In genomic region chr7:137437440-137438178, GRCm38 (mm10) we compare ENCODE assay signal across 7 mouse cellular contexts. TPM values are rescaled to one million over a fixed set of nuclear protein-coding genes. Genes with fewer than 3 reads are reported as not detected.
DNase-seq lines count a peak whose midpoint lies in the region; ATAC-seq and TF ChIP-seq lines count a peak whose summit lies in the region.

Glrx3 (plus strand) TSS chr7:137437614.

- peak within 1 kb of the TSS; percentile 95 for H3K27ac ChIP-seq in embryonic facial prominence, embryonic 10.5 days (replicated peaks)
- peak within 1 kb of the TSS; percentile 75 for H3K27ac ChIP-seq in intestine, postnatal 0 days (ENCODE audit: low read depth, low read length)
- H3K27ac ChIP-seq in midbrain, embryonic 12.5 days (replicated peaks) = peak within 1 kb of the TSS; percentile 79
- H3K27ac ChIP-seq in small intestine, adult 2 months (ENCODE audit: insufficient read depth, low read depth, low read length) = no peak within 1 kb of the TSS

- peaks cover 8% of the 10 kb centered on the region for H3K36me3 ChIP-seq in embryonic facial prominence, embryonic 10.5 days (replicated peaks)
- H3K36me3 ChIP-seq in intestine, postnatal 0 days (ENCODE audit: control insufficient read depth, insufficient read depth) = no peaks in the 10 kb centered on the region
- H3K36me3 ChIP-seq in midbrain, embryonic 12.5 days = no peaks in the 10 kb centered on the region
- no peaks in the 10 kb centered on the region for H3K36me3 ChIP-seq in small intestine, adult 2 months (ENCODE audit: control insufficient read depth, insufficient read depth, low read length)

- peak; percentile 97 for DNase-seq in adrenal gland, postnatal 10 days
- peak; percentile 96 for DNase-seq in embryonic facial prominence, embryonic 10.5 days (ENCODE audit: low spot score)
- DNase-seq in gonadal fat pad, adult 2 months (ENCODE audit: low read depth) = no peak
- DNase-seq in left cerebral cortex, postnatal 4 days = peak; percentile 94

- no peaks in the 10 kb centered on the region for H3K9me3 ChIP-seq in embryonic facial prominence, embryonic 10.5 days
- H3K9me3 ChIP-seq in intestine, postnatal 0 days (ENCODE audit: control insufficient read depth) = no peaks in the 10 kb centered on the region
- no peaks in the 10 kb centered on the region for H3K9me3 ChIP-seq in midbrain, embryonic 12.5 days

- WGBS in embryonic facial prominence, embryonic 10.5 days = under 1% methylated on average over 69 of the region's 69 CpGs
- WGBS in intestine, postnatal 0 days = under 1% methylated on average over 67 of the region's 69 CpGs
- 1% methylated on average over 68 of the region's 69 CpGs for WGBS in midbrain, embryonic 12.5 days
- WGBS in small intestine, adult 2 months = under 1% methylated on average over 69 of the region's 69 CpGs

- intact Hi-C loops in left cerebral cortex, postnatal 4 days (cut with DNase I) = no loop called here

- ATAC-seq in intestine, postnatal 0 days = peak; percentile 97
- ATAC-seq in midbrain, embryonic 12.5 days (ENCODE audit: low FRiP score, low read depth) = peak; percentile 95

- peak within 1 kb of the TSS; percentile 84 for H3K9ac ChIP-seq in intestine, postnatal 0 days (ENCODE audit: low read depth, low read length)
- peak within 1 kb of the TSS; percentile 81 for H3K9ac ChIP-seq in midbrain, embryonic 12.5 days (replicated peaks)

- peak; percentile 27 for TF ChIP-seq CTCF in intestine, postnatal 0 days (IDR thresholded peaks at IDR 0.05; ENCODE audit: low read depth)
- TF ChIP-seq CTCF in small intestine, adult 2 months (IDR thresholded peaks at IDR 0.05; ENCODE audit: extremely low read depth, insufficient read length, insufficient replicate concordance, low read depth, low read length) = no peak

- peak within 1 kb of the TSS; percentile 88 for H3K4me3 ChIP-seq in embryonic facial prominence, embryonic 10.5 days
- peak within 1 kb of the TSS; percentile 96 for H3K4me3 ChIP-seq in intestine, postnatal 0 days (ENCODE audit: low read depth, low read length)
- peak within 1 kb of the TSS; percentile 63 for H3K4me3 ChIP-seq in midbrain, embryonic 12.5 days
- peak within 1 kb of the TSS; percentile 86 for H3K4me3 ChIP-seq in small intestine, adult 2 months (ENCODE audit: low read depth, low read length)

- H3K27me3 ChIP-seq in embryonic facial prominence, embryonic 10.5 days (replicated peaks; ENCODE audit: low read depth, poor library complexity, severe bottlenecking) = no peaks in the 10 kb centered on the region
- no peaks in the 10 kb centered on the region for H3K27me3 ChIP-seq in intestine, postnatal 0 days (replicated peaks; ENCODE audit: control insufficient read depth, insufficient read depth, low read length)
- no peaks in the 10 kb centered on the region for H3K27me3 ChIP-seq in midbrain, embryonic 12.5 days
- H3K27me3 ChIP-seq in small intestine, adult 2 months (ENCODE audit: control insufficient read depth, insufficient read depth, low read length) = no peaks in the 10 kb centered on the region

- TF ChIP-seq POLR2A in small intestine, adult 2 months (IDR thresholded peaks at IDR 0.05; ENCODE audit: low read depth, low read length) = peak; percentile 67

- H3K4me1 ChIP-seq in embryonic facial prominence, embryonic 10.5 days = peaks cover 26% of the 10 kb centered on the region
- H3K4me1 ChIP-seq in intestine, postnatal 0 days (replicated peaks; ENCODE audit: control insufficient read depth, insufficient read depth, low read length) = peaks cover 2% of the 10 kb centered on the region; the same call in 1 of the 2 replicates
- peaks cover 14% of the 10 kb centered on the region for H3K4me1 ChIP-seq in midbrain, embryonic 12.5 days
- no peaks in the 10 kb centered on the region; the same call in 1 of the 2 replicates for H3K4me1 ChIP-seq in small intestine, adult 2 months (ENCODE audit: control insufficient read depth, insufficient read depth, insufficient read length, low read length)

- H3K4me2 ChIP-seq in intestine, postnatal 0 days (replicated peaks; ENCODE audit: low read depth) = peak within 1 kb of the TSS; percentile 89
- peak within 1 kb of the TSS; percentile 76 for H3K4me2 ChIP-seq in midbrain, embryonic 12.5 days (replicated peaks)

RNA-seq across cellular contexts. Expression of gene Glrx3, which starts in this region (rescaled TPM):
- total RNA-seq in adrenal gland, postnatal 10 days (2021) = 100 to 1,000 TPM; 119 to 129 TPM
- polyA plus RNA-seq in embryonic facial prominence, embryonic 10.5 days (2016; fragmentation: Nextera tagmentation; extraction: Ambion mirVana) = 316 and 321 TPM in 2 replicates
- 45.6 and 53.7 TPM in 2 replicates for polyA plus RNA-seq in gonadal fat pad, adult 2 months (2012; rRNA removed)
- 127 and 129 TPM in 2 replicates for polyA plus RNA-seq in intestine, postnatal 0 days (2015; fragmentation: Nextera tagmentation; extraction: Ambion mirVana)
- 100 to 1,000 TPM; 141 to 150 TPM for total RNA-seq in left cerebral cortex, postnatal 4 days (2021)
- 262 and 263 TPM in 2 replicates for polyA plus RNA-seq in midbrain, embryonic 12.5 days (2016; fragmentation: Nextera tagmentation; extraction: Ambion mirVana)
- polyA plus RNA-seq in small intestine, adult 2 months (2012; rRNA removed) = 7.4 and 24.5 TPM in 2 replicates
